Mouse (Mus musculus) lung, embryonic 14.5 days (tissue): ENCODE data around the gene Rap1b. TPM values are rescaled to one million over a fixed set of nuclear protein-coding genes. Genes with fewer than 3 reads are reported as not detected.
A peak's percentile ranks its signal among the peaks of the same experiment; 100 is the strongest.

Experiments
- ATAC-seq: fragments of 200-750 bp; cut with Nextera tagmentation; 2 replicates; pipeline ENCODE4 v1.8.0; 2017; ENCODE audit warnings: mild to moderate bottlenecking, moderate TSS enrichment, moderate library complexity; ENCODE audit not compliant: insufficient read depth
- DNase-seq: peaks from one replicate; pipeline ENCODE4 v3.0.0-alpha.2; 2015
- H3K27ac ChIP-seq: fragments of 300-500 bp; sonication (generic); 2 replicates; pipeline ENCODE4 v1.5.1; 2014; ENCODE audit warnings: low read depth, mild to moderate bottlenecking, moderate library complexity
- H3K27me3 ChIP-seq: fragments of 300-500 bp; sonication (generic); 2 replicates; pipeline ENCODE4 v1.6.1; 2014; ENCODE audit warnings: low read length, control low read depth; ENCODE audit not compliant: insufficient read depth
- H3K36me3 ChIP-seq: fragments of 300-500 bp; sonication (generic); 2 replicates; pipeline ENCODE4 v1.6.1; 2014; ENCODE audit warnings: control low read depth; ENCODE audit not compliant: insufficient read depth
- H3K4me1 ChIP-seq: fragments of 300-500 bp; sonication (generic); 2 replicates; pipeline ENCODE4 v1.6.1; 2014; ENCODE audit warnings: antibody characterized with exemption, control low read depth; ENCODE audit not compliant: insufficient read depth
- H3K4me2 ChIP-seq: fragments of 300-500 bp; sonication (generic); 2 replicates; pipeline ENCODE4 v1.6.1; 2014; ENCODE audit warnings: mild to moderate bottlenecking
- H3K4me3 ChIP-seq: fragments of 300-500 bp; sonication (generic); 2 replicates; pipeline ENCODE4 v1.5.1; 2014; ENCODE audit warnings: low read depth, low read length
- H3K9ac ChIP-seq: fragments of 300-500 bp; sonication (generic); 2 replicates; pipeline ENCODE4 v1.6.1; 2014
- H3K9me3 ChIP-seq: fragments of 300-500 bp; sonication (generic); 2 replicates; pipeline ENCODE4 v1.6.1; 2016; ENCODE audit warnings: low read depth, low read length, control low read depth
- CTCF ChIP-seq: IDR thresholded peaks from 2 replicates; pipeline ENCODE4 v1.5.1; 2016; ENCODE audit warnings: antibody characterized with exemption, low read depth
- WGBS: fragments of 180-500 bp; shearing (Covaris S2); extraction: QIAGEN DNeasy Blood & Tissue Kit; methylation state at CpG from one replicate; pipeline ENCODE4 v1.1.7; 2014; 5-methylcytosine and 5-hydroxymethylcytosine counted together
- polyA plus RNA-seq: library from polyadenylated mRNA; unstranded; fragments of >200 nt; fragmentation: Nextera tagmentation; extraction: Ambion mirVana; gene quantifications from 2 replicates; pipeline ENCODE4 v1.2.1, GENCODE M21; 2014

Rap1b gene
- polyA plus RNA-seq, 1 experiment from 2014 or later, result 214 TPM

DNA sequence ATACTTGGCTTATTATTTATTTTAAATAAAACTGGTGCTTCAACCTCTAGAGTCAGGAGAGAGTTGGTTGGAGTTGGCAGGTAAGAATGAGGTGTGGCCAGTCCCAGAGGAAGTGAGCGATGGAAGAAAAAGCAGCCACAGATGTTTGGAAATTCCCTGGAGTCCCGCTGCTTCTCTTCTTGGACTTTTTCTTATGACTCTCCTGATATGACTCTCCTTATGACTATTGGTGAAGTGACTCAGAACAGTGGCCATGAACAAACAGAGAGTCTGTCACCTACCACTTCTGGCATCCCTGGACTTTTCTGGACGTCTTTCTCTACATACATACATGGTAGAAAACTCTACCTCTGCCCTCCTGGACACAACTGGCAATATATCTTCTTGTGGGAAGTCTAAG, 21.5 kb upstream of the Rap1b start:
- ATAC-seq, result no peak
- Histone ChIP-seq H3K9ac (no peak overlapping the region), H3K36me3 (no peaks in the 10 kb centered on the region), H3K4me2 (no peak overlapping the region), H3K27ac (no peak overlapping the region), H3K27me3 (no peaks in the 10 kb centered on the region), H3K9me3 (no peaks in the 10 kb centered on the region), H3K4me1 (no peaks in the 10 kb centered on the region), H3K4me3 (no peak overlapping the region)
- WGBS, result 85% methylated on average over 3 of the region's 3 CpGs
- DNase-seq, result no peak
- no peak for TF ChIP-seq CTCF

DNA sequence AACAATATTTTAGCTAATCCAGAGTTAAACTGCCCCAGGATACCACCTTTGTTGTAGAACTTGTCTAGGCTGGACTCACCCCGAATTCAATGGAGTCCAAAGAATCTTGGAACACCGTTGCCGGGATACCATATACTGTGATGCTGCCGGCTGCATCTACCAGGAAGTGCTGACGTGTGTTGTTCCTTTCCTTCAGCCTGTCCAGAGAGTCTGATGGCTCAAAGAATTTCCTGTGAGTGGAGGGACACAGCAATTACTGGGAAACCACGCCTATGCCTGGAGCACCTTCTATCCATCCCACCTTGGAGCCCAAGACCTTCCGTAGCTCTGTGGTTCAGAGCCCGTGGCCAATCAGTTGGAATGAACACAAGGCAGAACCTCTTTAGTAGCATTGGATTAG, 20.8 kb upstream of the Rap1b start:
- Histone ChIP-seq H3K9me3 (no peaks in the 10 kb centered on the region), H3K27me3 (no peaks in the 10 kb centered on the region), H3K4me3 (no peak overlapping the region), H3K27ac (no peak overlapping the region), H3K36me3 (no peaks in the 10 kb centered on the region), H3K4me1 (no peaks in the 10 kb centered on the region), H3K4me2 (no peak overlapping the region), H3K9ac (no peak overlapping the region)
- DNase-seq (no peak), ATAC-seq (no peak)
- TF ChIP-seq CTCF, result no peak
- WGBS, result 74% methylated on average over 8 of the region's 8 CpGs

DNA sequence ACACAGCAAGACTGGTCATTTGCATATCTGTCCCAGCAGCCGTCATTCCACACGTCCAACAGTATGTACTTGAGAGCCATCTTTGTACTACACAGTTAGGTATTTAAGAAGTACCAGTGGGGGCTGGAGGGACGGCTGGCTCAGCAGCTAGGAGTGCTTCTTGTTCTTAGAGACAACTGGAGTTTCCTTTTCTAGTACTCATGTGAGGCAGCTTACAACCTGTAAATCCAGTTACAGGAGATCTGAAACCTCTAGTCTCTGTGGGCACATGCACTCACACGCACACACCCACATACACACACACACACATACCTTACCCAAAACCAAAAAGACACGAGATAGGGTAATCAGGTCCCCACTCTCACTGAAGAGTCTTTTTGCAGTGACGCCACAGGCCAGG, 18.9 kb upstream of the Rap1b start:
- Histone ChIP-seq H3K27ac (peak overlapping the region; percentile 36; the same call in 1 of the 2 replicates), H3K9me3 (no peaks in the 10 kb centered on the region), H3K4me3 (no peak overlapping the region), H3K4me2 (no peak overlapping the region), H3K4me1 (no peaks in the 10 kb centered on the region), H3K36me3 (no peaks in the 10 kb centered on the region), H3K27me3 (no peaks in the 10 kb centered on the region), H3K9ac (no peak overlapping the region)
- DNase-seq, result peak; percentile 40
- no peak for TF ChIP-seq CTCF
- 0 out of 2 replicates have a peak, but pooled peaks have one; percentile 19 for ATAC-seq
- 40% methylated on average over 6 of the region's 6 CpGs for WGBS

DNA sequence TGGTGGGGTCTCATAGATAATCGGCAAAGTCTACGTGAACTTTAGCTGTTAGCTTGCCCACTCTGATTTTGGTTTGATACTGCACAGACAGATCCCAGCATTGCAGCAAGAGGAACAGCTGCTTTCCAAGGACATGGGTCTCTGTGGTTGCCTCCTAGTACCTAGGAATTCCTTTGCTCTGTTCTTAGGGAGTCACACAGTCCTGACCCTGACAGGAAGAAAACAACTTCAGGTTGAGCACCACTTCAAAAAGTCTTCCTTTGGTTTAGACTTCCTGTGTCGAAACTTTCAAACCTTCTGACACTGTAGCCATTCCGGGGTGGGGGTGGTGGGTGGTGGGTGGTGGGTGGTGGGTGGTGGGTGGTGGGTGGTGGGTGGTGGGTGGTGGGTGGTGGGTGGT, 18.4 kb upstream of the Rap1b start:
- Histone ChIP-seq H3K36me3 (no peaks in the 10 kb centered on the region), H3K9ac (no peak overlapping the region), H3K4me1 (no peaks in the 10 kb centered on the region), H3K9me3 (no peaks in the 10 kb centered on the region), H3K27ac (no peak overlapping the region), H3K4me2 (no peak overlapping the region), H3K27me3 (no peaks in the 10 kb centered on the region), H3K4me3 (no peak overlapping the region)
- peak; percentile 27 for DNase-seq
- TF ChIP-seq CTCF, result no peak
- ATAC-seq, result no peak
- 54% methylated on average over 4 of the region's 4 CpGs for WGBS

DNA sequence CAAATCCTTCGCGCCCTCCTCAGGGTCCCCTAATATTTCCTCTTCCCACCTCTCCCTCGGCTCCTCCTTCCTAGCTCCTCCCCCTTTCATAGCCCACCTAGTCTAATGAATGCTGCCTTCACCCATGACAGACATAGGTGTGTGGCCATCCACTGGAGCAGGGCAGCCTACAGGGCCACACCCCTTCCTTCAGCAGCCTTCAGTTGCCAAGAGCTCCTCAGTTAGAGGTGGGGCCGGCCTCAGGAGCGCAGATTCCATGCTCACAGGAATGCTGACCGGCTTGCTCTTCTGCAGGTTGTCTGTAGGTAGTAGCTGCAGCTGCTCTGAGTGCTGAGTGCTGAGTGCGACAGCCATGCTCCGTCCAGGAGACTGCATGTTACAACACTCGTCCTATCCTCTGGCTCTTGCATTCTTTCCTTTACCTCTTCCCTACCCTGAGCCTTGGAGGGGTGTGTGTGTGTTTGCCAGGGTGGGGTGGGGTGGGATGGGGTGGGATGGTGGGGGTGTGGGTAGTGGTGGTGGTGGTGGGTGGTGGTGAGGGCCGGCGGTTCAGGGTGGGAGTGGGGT, 16.3 kb upstream of the Rap1b start:
- 55% methylated on average over 11 of the region's 11 CpGs for WGBS
- Histone ChIP-seq H3K36me3 (no peaks in the 10 kb centered on the region), H3K27ac (peak overlapping the region; percentile 30; the same call in 1 of the 2 replicates), H3K4me1 (no peaks in the 10 kb centered on the region), H3K4me2 (peak overlapping the region; percentile 23; the same call in 1 of the 2 replicates), H3K9me3 (no peaks in the 10 kb centered on the region), H3K9ac (no peak overlapping the region), H3K4me3 (no peak overlapping the region), H3K27me3 (no peaks in the 10 kb centered on the region)
- ATAC-seq (peak; percentile 80), DNase-seq (peak; percentile 59)
- no peak for TF ChIP-seq CTCF

- Histone ChIP-seq H3K9ac (no peak overlapping the region), H3K36me3 (no peaks in the 10 kb centered on the region), H3K9me3 (no peaks in the 10 kb centered on the region), H3K4me2 (no peak overlapping the region), H3K27me3 (no peaks in the 10 kb centered on the region), H3K27ac (peak overlapping the region; percentile 69), H3K4me3 (no peak overlapping the region), H3K4me1 (no peaks in the 10 kb centered on the region)
- peak; percentile 41 for DNase-seq
- peak; percentile 33; the same call in 1 of the 2 replicates for ATAC-seq
- TF ChIP-seq CTCF, result no peak
- WGBS, result 61% methylated on average over 16 of the region's 16 CpGs
Observed at GRCm38 (mm10) chr10:117860958-117861357, 15.1 kb upstream of the Rap1b start.

- no peaks in the 10 kb centered on the region for H3K4me1 ChIP-seq
- no peaks in the 10 kb centered on the region for H3K9me3 ChIP-seq
- H3K9ac ChIP-seq, result no peak overlapping the region
- H3K27me3 ChIP-seq, result no peaks in the 10 kb centered on the region
- ATAC-seq, result no peak
- H3K27ac ChIP-seq, result peak overlapping the region; percentile 80
- 62% methylated on average over 7 of the region's 7 CpGs for WGBS
- no peaks in the 10 kb centered on the region for H3K36me3 ChIP-seq
- no peak overlapping the region for H3K4me2 ChIP-seq
- TF ChIP-seq CTCF, result no peak
- DNase-seq, result peak; percentile 39
- H3K4me3 ChIP-seq, result no peak overlapping the region
Observed at GRCm38 (mm10) chr10:117860361-117860760, 14.5 kb upstream of the Rap1b start.
